Mouse (Mus musculus) lung, postnatal 0 days (tissue): ENCODE measurements at regions not wholly inside any gene's neighbourhood (a gene's known extent, or its start where the extent isn't known, plus 50 kb on each side); places are given as distances from the start of the nearest gene placed in this dataset.

ENCODE experiments used
- CTCF ChIP-seq: IDR thresholded peaks from 2 replicates; pipeline ENCODE4 v1.5.1; 2016; ENCODE audit warnings: antibody characterized with exemption, mild to moderate bottlenecking
- EP300 ChIP-seq: IDR thresholded peaks from 2 replicates; pipeline ENCODE4 v1.6.1; 2016; ENCODE audit warnings: antibody characterized with exemption, mild to moderate bottlenecking, control low read depth

- no peak for TF ChIP-seq CTCF
- no peak for TF ChIP-seq EP300
Measured at GRCm38 (mm10) chr11:71401411-71402276, 171.1 kb upstream of the Nlrp1b start.
